Mouse (Mus musculus) small intestine, adult 2 months (tissue): Measurements from ENCODE around the gene Tifa. TPM values are rescaled to one million over a fixed set of nuclear protein-coding genes. Genes with fewer than 3 reads are reported as not detected.

ENCODE experiments used
- H3K27ac ChIP-seq: fragments of 200-500 bp; 2 replicates; pipeline ENCODE4 v1.5.1; 2012; ENCODE audit warnings: low read depth, low read length, control low read depth, inconsistent platforms; ENCODE audit not compliant: insufficient read depth
- H3K27me3 ChIP-seq: fragments of 200-500 bp; 2 replicates; pipeline ENCODE4 v1.6.1; 2012; ENCODE audit warnings: mild to moderate bottlenecking, moderate library complexity, low read length, inconsistent platforms; ENCODE audit not compliant: control insufficient read depth, insufficient read depth
- H3K36me3 ChIP-seq: fragments of 200-500 bp; 2 replicates; pipeline ENCODE4 v1.6.1; 2012; ENCODE audit warnings: mild to moderate bottlenecking, low read length, control low read depth, inconsistent platforms; ENCODE audit not compliant: control insufficient read depth, insufficient read depth
- H3K4me1 ChIP-seq: fragments of 200-500 bp; 2 replicates; pipeline ENCODE4 v1.6.1; 2012; ENCODE audit warnings: low read length, inconsistent platforms, mixed read lengths; ENCODE audit not compliant: control insufficient read depth, insufficient read depth, insufficient read length
- H3K4me3 ChIP-seq: fragments of 200-500 bp; 2 replicates; pipeline ENCODE4 v1.5.1; 2012; ENCODE audit warnings: low read depth, mild to moderate bottlenecking, control low read depth, inconsistent platforms, low read length, moderate library complexity
- CTCF ChIP-seq: fragments of 200-500 bp; IDR thresholded peaks from 2 replicates; pipeline ENCODE4 v1.5.1; 2012; ENCODE audit warnings: low read depth, mild to moderate bottlenecking, control low read depth, inconsistent platforms, low read length, moderate library complexity, mixed read lengths; ENCODE audit not compliant: insufficient replicate concordance, insufficient read length; ENCODE audit errors: extremely low read depth
- POLR2A ChIP-seq: fragments of 200-500 bp; IDR thresholded peaks from 2 replicates; pipeline ENCODE4 v1.6.1; 2012; ENCODE audit warnings: low read depth, mild to moderate bottlenecking, control low read depth, inconsistent platforms, low read length, moderate library complexity
- WGBS: fragments of 180-500 bp; shearing (Covaris S2); methylation state at CpG from one replicate; pipeline ENCODE4 v1.1.7; 2018; 5-methylcytosine and 5-hydroxymethylcytosine counted together
- polyA plus RNA-seq: library from polyadenylated mRNA; depleted of rRNA; stranded (reverse); fragments of >200 nt; gene quantifications from 2 replicates; pipeline ENCODE4 v1.2.3, GENCODE M21; 2012

Gene Tifa
- polyA plus RNA-seq, 1 experiment: 11.3 TPM

DNA sequence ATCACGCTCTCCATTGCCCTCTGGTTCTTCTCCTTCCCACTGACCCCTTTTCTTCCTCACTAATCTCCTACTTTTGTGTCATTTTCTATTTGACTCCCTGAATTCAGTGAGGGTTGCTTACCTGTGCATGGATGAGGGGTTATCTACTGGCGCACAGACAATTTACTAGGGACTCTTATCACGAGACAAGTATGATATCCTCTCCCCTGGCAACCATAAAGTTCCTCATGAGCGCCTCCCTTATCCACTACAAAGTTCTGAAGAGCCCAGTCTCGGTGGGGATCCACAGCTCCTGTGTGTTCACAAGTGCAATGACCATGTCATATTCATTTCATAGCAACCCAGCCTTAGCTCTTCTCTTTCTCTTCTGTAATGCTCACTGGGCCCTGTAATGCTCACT is 60.3 kb downstream of the Tifa start:
- peaks cover 9% of the 10 kb centered on the region; the same call in 1 of the 2 replicates for H3K4me1 ChIP-seq
- no peaks in the 10 kb centered on the region for H3K27me3 ChIP-seq
- no peak overlapping the region for H3K27ac ChIP-seq
- H3K36me3 ChIP-seq: no peaks in the 10 kb centered on the region
- no peak overlapping the region for H3K4me3 ChIP-seq
- WGBS: 45% methylated on average over 5 of the region's 5 CpGs
- TF ChIP-seq POLR2A (no peak), CTCF (no peak)

DNA sequence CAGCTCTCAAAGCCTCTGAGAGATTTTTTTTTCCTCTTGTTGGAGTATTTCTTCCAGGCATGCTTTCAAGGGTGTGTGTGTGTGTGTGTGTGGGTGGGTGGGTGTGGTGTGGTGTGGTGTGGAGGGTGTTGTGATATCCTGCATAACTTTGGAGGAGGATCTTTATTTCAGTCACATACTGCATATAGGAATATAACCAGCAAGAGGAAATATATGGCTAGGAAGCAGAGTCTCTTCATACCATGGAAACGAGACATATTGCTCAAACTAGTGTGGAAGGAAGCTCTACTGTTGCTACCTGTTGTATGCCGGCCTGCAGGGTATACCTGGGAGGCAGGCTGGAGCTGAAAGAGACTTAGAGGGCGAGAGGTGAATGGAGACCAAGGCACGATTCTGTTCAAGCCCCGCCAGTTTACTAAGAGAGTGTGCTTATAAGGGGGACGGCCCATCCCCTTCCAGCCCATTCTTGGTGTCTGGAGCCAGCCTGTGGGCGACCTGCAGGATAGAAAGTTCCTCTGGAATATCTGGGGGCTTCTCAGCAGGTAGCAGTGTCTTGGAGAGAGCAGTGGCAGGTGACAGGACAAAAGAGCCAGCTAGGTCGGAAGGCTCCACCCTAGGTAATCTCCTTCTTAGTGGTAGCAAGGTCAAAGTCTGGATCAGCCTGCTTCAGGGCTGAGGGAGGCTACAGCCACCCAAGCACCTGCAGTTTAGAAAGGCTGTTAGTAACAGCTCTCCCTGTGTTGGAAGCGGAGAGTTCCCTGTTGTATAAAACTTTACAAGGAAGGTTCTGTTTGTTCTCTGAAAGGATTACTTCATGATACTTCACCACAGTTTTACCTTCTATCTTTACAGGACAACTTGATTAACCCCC is 61.4 kb downstream of the Tifa start:
- no peaks in the 10 kb centered on the region for H3K36me3 ChIP-seq
- H3K4me1 ChIP-seq: peaks cover 9% of the 10 kb centered on the region; the same call in 1 of the 2 replicates
- H3K4me3 ChIP-seq: peak overlapping the region; percentile 13; the same call in 1 of the 2 replicates
- peak overlapping the region; percentile 83 for H3K27ac ChIP-seq
- 23% methylated on average over 9 of the region's 9 CpGs for WGBS
- no peaks in the 10 kb centered on the region for H3K27me3 ChIP-seq
- TF ChIP-seq CTCF (no peak), POLR2A (no peak)

- 87% methylated on average over 9 of the region's 9 CpGs for WGBS
- no peaks in the 10 kb centered on the region for H3K27me3 ChIP-seq
- H3K36me3 ChIP-seq: no peaks in the 10 kb centered on the region
- no peak overlapping the region for H3K4me3 ChIP-seq
- H3K27ac ChIP-seq: no peak overlapping the region
- TF ChIP-seq CTCF: no peak
- no peak for TF ChIP-seq POLR2A
- peaks cover 9% of the 10 kb centered on the region; the same call in 1 of the 2 replicates for H3K4me1 ChIP-seq
These were observed 63.1 kb downstream of the Tifa start for GRCm38 (mm10) chr3:127852722-127853121.

DNA sequence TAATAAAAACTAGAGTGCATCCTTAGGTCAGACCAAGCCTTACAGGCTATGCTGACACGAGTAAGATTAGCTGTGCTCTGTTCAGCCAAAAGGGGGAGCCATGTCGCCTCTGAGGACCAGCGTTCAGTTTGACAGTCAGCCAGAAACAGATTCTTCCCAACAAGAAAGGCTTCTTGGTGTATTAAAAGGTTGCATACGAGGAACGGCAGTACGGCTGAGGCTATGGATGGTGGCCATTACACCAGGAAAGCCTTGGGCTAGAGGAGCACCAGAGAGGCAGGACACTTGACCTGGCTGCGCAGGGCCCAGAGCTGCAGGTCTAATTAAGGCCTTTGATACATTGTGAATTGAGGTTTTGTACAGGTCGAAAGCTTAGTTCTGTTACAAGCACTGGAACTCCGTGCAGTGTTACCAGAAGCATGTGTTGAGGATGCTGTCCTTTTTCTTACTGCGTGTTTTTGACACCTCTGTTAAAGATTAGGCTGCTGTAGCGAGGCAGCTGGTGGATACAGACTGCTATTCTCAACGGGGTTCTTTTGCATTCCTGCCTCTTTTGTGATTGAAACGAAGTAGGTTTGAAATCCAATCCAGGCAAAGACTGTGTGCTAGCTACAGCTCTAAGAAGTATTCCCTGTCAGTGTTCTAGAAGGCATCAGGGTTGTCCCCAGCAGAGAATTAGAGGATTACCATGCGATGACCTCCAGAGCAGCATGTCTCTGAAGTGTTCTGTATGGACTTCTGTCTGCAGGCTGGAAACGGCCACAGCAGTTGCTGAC is 64.0 kb downstream of the Tifa start:
- Histone ChIP-seq H3K36me3 (no peaks in the 10 kb centered on the region), H3K4me3 (no peak overlapping the region), H3K27ac (no peak overlapping the region), H3K27me3 (no peaks in the 10 kb centered on the region), H3K4me1 (peaks cover 9% of the 10 kb centered on the region; the same call in 1 of the 2 replicates)
- TF ChIP-seq CTCF: peak; percentile 86; the same call in 1 of the 2 replicates
- no peak for TF ChIP-seq POLR2A
- 41% methylated on average over 15 of the region's 15 CpGs for WGBS

DNA sequence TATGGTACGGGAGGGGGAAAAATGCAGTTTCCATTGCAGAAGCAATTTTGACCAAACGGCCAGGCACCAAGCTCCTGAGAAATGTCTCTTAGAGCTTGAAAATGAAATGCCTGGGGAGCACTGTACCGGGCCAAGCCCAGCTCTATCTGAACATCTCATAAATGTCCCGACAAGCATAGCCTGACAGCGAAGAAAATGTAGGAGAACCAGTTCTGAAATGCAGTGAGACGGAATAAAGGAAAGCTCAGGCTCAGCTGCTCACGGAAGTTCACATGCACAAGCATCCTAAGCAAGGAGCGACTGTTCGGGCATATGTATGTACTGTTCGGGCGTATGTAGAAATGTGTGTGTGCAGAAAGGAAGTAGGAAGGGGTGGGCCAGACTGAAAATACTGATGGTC is 71.7 kb downstream of the Tifa start:
- no peak overlapping the region for H3K27ac ChIP-seq
- TF ChIP-seq POLR2A: no peak
- H3K36me3 ChIP-seq: no peaks in the 10 kb centered on the region
- H3K4me1 ChIP-seq: no peaks in the 10 kb centered on the region
- H3K27me3 ChIP-seq: no peaks in the 10 kb centered on the region
- 76% methylated on average over 11 of the region's 11 CpGs for WGBS
- no peak overlapping the region for H3K4me3 ChIP-seq

DNA sequence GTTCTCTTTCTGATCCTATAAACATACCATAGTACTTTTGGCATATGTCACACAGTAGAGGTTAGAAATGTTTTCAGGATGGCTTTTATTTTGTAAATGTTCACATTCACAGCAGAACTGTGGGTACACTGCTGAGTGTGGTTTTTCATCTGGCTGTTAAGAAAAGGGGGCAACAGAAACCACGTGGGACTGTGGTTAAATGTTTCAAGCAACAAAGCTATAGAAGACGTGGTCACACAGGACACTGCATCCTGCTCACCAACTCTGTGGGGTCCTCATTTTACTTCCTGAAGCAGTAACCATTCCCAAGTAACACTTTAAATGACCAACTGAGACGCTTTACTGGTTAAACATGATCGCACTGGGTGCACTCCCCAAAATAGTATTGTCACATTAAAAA is 72.9 kb downstream of the Tifa start:
- no peak overlapping the region for H3K4me3 ChIP-seq
- H3K4me1 ChIP-seq: no peaks in the 10 kb centered on the region
- H3K27me3 ChIP-seq: no peaks in the 10 kb centered on the region
- H3K36me3 ChIP-seq: no peaks in the 10 kb centered on the region
- no peak overlapping the region for H3K27ac ChIP-seq
- TF ChIP-seq CTCF: no peak
- TF ChIP-seq POLR2A: no peak
- WGBS: 76% methylated on average over 4 of the region's 4 CpGs

DNA sequence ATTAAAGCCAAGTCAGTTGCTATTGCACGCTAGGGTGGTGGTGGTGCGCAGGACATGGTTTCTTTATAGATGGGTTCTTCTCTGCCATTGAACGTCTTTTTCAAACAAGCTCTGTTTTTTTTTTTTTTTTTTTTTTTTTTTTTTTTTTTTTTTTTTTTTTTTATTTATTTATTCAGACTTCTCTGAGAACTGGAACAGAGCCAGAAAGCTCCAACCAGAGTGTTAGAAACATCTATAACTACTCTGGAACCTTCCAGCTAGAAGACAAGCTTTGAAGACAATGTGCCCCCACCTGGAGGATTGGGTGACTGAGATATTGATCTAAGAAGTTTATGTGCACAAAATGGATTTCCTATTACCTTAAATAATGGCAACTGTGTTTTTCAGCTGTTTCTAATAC is 74.0 kb downstream of the Tifa start:
- no peaks in the 10 kb centered on the region for H3K4me1 ChIP-seq
- no peaks in the 10 kb centered on the region for H3K36me3 ChIP-seq
- no peak overlapping the region for H3K27ac ChIP-seq
- TF ChIP-seq CTCF: no peak
- TF ChIP-seq POLR2A: no peak
- no peaks in the 10 kb centered on the region for H3K27me3 ChIP-seq
- H3K4me3 ChIP-seq: no peak overlapping the region
- WGBS: 66% methylated on average over 3 of the region's 3 CpGs
